Mouse (Mus musculus): ENCODE measurements around the gene Heca.

- TF ChIP-seq POLR2A (IDR thresholded peaks at IDR 0.05; ENCODE audit: low read depth, low read length) (no peak), CTCF (IDR thresholded peaks at IDR 0.05; ENCODE audit: extremely low read depth, insufficient read depth, insufficient read length, insufficient replicate concordance) (no peak)
Observed at GRCm38 (mm10) chr10:17919971-17920370, 27.9 kb downstream of the Heca start.

Measured in spleen, adult 2 months (tissue).